Mouse (Mus musculus) left cerebral cortex, adult 8-10 months (tissue): ENCODE measurements around the gene Nudcd3. TPM values are rescaled to one million over a fixed set of nuclear protein-coding genes. Genes with fewer than 3 reads are reported as not detected.
A peak's percentile ranks its signal among the peaks of the same experiment; 100 is the strongest.

Experiments used
- DNase-seq, 2 experiments: peaks; one replicate each; pipeline ENCODE4 v3.0.0; 2022; ENCODE audit warnings: low spot score in 2 of 2
- total RNA-seq, 4 experiments: library from RNA; stranded (reverse); gene quantifications; 2 replicates each; pipeline ENCODE4 v1.2.4; 2022

Gene Nudcd3
- total RNA-seq, 4 experiments from 2014 or later: 138 to 154 (median 147) TPM

DNA sequence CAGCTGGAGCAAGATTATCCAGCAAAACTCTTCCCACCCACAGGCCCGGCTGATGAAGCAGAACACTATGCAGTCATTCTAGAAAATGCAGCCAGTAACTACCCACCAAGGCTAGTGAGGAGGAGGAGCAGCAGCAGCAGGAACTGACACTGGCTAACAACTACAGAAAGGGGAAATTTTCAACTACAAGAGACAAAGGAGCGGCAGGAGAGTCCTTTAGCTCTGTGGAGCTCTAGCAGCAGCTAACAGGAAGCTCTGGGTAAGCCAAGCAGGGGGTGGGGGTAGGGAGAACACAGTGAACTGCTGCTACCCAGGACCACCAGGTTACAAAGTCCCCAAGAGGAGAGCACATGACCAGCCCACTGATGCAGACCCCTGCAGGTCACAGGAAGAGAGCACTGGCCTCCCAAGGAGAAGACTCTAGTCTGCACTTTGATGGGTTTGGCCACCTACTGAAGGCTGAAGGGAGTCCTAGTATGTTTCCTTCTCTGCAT, 21.5 kb downstream of the Nudcd3 start:
- peak in 1 of 2 experiments; percentile 67 for DNase-seq

DNA sequence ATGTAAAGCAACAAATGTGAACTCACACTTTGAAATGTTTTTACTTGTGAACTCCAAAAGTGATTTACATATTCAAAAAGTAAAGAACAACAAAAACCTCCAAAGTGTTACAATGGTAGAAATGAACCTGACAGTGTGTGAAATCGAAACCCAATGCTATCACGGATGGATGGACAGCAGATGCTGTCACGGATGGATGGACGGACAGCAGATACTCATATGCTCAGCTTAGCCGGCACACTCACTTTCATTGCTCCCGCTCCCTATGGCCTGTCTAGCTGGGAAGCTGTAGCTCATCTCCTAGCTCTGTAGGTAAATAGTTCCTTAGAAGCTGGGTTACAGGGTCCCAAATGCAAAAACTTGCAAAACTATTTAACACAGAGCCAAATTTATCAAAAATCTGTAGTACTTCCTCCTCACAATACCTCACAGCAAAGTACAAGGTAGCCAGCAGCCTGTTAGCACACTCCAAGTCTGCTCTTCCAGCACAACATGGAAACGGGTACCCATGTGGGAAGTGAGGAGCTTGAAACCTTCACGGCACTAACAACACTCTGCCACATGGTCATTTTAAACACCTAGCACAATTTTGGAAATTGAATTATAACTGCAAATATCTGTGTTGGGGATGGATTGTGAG, 22.3 kb downstream of the Nudcd3 start:
- DNase-seq: no peak

DNA sequence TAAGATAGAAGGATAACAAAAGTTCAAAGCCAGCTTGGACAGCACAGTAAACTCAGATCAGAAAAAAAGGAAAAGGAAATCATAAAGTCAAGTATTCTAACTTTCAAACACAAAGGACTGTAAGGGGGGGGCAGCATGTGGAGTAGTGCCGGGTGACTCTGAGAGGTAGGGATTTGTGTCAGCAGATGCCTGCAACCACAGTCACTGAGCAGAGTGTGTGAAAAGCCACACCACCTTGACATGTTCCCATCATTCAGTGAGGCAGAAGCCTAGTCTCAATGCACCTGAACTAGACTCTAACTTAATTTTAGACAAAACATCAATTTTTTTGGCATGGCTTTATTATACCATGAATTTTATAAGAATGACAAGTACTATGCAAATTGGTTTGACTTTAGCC, 24.7 kb downstream of the Nudcd3 start:
- DNase-seq: no peak

DNA sequence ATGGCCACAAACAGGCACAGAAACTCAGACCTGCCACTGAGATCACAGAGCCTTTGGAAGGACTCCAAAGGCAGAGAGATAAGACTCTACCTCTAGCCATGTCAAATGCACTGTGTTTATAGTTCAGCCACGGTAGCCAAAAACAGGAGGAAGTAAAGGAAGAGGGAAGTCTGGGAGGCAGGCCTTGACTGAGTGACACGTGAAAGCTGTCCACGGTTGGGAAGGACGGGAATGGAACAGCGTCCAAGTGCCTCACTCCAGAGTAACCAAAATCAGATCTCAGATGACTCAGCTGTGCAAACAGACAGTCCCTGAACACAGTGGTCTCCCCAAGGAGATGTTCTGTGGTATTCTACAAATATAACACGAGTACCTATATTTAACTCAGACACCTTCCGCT, 25.5 kb downstream of the Nudcd3 start:
- DNase-seq: peak in 1 of 2 experiments; percentile 50

DNA sequence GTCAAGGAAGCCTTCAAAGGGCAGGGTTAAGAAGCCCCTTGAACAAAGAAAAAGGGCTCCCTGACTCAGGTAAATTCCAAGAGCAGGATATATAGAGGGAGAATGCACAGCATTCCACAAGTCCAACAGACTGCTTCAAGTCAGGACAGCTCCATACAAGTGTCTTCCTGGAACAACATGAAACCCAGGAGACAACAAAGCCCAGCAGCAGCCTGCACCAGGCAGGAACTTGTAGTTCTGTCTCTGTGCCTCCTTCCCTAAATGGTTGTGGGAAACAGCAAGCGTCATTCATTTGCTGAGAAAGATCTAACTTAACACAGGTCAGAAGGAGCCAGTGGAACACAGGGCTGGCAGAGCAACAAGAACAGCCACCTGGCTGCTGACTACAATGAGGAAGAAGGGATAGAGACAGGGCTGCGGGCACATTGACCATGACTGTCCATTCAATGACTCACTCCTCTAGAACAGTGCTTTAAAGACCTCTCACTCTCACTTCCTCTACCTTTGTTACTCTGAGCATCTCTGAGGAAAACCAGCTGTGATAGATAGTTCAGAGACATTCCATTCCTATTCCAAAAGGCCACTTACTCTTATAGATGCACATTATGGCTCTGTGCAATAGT, 31.1 kb downstream of the Nudcd3 start:
- no peak for DNase-seq

DNA sequence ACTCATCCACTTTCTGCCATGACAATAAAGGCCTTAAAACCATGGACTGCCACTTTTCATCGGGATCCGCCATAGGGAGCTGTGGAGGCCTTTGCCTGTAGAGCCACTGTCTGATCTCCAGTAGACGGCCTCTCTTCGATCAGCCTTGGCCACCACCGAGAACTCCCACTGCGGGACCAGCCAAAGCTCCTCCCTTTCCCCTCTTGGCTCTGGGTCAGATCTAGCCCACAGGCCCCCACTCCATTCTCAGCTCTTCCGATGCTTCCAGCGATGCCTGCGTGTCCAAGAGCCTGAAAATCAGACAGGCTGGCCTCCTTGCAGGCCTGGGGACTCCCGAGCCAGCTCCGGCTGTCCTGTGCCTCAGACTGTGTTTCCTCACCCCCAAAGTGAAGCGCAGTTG, 33.9 kb downstream of the Nudcd3 start:
- no peak for DNase-seq

DNA sequence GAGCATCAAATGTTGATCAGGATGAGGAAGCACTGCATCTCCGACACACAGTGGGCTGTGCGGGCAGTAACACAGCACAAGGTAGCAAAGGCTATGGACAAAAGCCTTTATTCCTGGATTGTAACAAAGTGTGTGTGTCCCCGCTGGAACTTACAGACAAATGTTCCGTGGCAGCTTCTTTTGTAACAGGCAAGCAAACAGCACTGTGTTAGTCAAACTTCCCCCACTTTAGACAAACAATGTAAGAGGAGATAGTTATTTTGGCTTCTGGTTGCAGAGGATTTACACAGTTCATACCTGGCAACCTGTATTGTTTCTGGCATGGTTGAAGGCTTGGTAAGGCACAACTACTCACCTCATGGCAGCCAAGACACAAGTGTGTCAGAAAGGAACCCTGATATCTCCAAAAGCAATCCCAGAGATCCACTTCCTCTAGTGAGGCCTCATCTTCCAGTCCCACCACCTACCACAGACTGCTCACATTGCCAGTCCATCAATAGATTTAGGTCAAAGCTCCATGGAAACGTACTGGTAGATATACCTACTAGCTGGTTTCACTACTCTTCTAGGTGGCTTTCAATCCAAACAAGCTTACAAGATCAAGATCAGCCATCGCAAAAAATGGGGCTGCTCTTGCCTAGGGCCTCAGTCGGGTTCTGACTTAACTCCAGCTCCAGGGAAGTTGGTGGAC, 34.7 kb downstream of the Nudcd3 start:
- no peak for DNase-seq

DNA sequence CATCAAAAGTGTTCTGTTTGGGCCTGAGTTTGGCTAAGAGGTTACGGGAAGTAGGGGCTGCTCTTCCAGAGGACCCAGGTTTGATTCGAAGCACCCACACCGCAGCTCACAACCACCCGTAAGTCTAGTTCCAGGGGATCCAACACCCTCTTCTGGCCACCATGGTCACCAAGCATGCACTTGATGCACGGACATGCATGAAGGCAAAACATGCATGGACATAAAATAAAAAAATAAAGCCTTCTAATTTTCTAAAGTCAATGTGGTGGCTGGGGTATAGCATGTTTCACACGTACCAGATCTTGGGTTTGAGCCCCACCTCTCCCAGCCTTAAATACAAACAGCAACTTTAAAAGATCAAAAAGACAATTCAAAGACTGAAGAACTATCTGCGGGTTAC, 35.4 kb downstream of the Nudcd3 start:
- DNase-seq: no peak

DNA sequence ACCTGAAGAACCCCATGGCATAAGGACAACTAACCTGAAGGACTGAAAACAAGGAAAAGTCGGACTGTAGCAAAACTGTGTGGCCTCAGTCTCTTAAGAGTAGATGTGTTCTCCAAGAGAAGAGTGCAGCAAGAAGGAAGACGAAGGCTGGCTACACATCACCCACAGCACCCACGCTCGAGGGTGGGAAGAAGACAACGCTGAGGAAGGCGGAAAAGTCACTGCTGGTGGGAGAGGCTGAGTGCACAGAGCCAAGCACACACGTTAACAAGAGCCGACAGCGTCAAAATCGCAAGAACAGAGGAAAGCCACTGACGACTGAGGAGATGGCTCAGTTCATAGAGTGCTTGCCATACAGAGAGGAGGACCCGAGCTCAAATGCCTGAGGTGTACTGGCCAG, 36.5 kb downstream of the Nudcd3 start:
- DNase-seq: no peak

DNA sequence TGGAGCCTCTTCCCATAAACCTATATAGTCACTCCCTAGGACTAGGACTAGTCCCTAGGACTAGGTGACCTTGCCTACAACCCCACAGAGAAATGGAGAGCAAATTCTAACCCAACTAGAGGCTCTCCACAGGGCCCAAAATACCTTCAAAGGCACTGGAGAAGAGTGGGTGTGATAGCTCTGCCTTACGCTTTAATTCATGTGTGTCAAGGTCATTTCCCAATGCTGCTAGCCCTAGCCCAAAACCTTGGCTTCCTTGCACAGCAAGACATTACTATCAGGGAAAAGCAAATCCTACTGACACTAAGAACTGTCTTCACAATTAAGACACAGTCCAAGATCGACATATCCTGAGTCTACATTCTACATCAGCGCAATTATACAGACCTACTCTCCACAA, 37.2 kb downstream of the Nudcd3 start:
- DNase-seq: no peak

DNA sequence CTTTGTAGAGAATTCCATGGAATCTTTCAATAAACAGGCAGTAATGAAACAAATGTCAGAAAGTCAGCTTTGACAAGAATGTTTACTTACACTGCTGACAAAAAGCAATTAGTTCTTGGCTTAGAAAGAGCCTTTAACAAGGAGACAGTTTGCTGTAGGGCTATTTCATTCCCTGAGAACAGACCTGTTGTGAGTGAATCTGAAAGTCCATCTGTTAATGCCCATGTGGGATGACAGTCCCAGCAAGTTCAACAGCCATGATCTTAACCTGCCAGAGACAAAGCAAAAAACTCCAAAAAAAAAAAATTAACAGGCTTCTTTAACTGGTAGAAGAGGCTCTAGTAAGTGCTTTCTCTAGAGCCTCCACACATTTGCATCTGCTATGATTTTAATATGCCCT, 38.7 kb downstream of the Nudcd3 start:
- no peak for DNase-seq

DNA sequence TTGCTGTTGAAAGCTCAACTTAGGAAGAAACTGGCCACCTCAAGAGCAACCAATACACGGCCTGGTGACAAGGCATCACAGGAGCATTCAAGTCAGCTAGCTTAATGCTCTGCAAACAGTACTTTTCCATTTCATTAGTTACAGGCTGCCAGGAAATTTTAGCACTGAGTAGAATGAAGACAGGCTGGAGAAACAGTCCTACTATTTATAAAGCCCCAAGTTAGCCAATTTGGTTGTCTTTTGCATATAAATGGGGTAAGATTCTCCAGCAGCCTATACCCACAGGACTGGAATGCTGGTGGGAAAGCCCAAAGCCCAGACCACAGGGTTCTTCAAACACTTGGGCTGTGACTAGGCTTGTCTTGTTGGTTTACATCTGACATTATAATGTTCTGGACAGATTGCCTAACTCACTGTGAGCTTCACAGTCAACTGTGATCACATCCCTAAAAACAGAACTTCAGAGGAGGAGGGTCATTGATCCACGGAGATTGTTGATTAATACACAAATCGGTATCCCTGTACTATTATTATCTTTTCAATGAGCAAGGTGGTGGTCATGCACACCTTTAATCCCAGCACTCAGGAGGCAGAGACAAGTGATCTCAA, 39.4 kb downstream of the Nudcd3 start:
- DNase-seq: no peak

DNA sequence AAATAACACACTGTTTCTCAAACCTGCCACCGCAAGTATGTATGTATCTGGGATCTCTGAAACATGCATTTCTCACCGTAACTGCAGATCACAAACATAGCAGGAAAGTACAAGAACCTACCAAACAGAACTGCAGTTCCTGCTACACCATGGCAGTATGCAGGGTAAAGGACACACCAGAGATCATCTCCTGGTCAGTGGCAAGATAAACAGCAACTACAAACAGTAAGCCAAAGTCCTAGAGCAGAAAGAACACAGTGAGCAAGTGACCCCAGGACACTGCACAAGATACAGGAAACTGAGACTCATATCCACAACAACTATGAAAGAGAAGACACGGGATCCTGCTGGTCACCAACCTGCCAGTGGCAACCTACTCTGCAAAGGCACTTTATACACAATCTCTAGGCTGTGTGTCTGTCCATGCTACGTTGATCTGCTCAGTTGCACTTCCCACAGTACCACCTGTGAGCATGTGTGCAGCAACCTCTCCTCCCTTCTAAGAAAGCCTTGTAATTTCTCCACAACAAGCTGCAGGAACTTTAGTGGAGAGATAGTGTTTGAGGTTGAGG, 40.4 kb downstream of the Nudcd3 start:
- DNase-seq: no peak

DNA sequence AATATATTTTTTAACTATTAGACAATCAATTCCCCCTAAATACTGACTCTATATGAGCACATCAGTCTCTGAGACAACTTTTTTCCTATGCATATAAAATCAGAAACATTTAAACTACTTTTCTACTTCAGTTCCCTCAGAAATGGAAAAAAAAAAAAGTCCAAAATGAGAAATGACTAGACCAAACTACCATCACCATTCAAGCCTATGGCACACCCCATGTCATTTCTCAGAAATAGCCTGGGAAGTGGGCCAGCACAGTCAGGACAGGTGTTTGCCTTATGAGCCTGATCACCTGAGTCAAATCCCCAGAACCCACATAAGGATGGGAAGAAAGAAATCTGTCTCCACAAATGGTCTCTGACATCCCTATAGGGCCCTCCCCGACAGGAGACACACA, 41.7 kb downstream of the Nudcd3 start:
- no peak for DNase-seq

DNA sequence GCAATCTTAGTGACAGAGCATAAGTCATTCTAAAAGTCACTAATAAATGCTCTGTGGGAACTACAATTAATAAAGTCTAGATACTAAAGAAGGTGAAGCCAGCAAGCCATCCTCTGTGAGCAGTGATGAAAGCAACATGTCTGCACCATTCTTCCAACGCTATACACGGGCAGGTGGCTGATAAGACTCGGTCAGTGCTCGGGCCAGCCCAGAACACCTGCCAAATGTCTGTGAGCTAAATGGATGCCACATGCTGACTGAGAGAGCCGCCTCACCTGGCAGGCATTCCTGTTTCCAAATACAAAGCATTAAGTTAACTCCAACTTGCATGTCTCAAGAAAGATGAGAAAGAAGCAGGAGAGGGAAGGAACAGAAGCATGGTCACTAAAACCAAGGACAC, 43.1 kb downstream of the Nudcd3 start:
- no peak for DNase-seq

DNA sequence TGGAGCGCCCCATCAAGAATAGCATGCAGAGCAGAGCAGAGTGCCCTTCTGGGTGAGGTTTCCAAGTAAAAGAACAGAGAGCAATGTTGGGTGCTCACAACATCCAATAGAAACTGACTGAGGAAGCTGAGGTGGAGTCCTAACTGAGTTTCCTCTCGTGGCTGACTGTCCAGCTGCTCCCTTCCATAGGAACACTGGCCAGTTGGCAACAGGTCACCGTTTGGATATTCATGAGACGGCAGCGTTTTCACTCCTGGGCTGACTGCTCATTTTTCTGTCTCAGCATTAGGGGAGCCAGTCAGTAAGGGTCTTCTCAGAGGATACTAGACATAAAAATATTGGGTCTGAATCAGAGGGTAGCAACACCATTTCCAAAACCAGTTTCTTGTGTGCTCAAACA, 43.6 kb downstream of the Nudcd3 start:
- DNase-seq: no peak

DNA sequence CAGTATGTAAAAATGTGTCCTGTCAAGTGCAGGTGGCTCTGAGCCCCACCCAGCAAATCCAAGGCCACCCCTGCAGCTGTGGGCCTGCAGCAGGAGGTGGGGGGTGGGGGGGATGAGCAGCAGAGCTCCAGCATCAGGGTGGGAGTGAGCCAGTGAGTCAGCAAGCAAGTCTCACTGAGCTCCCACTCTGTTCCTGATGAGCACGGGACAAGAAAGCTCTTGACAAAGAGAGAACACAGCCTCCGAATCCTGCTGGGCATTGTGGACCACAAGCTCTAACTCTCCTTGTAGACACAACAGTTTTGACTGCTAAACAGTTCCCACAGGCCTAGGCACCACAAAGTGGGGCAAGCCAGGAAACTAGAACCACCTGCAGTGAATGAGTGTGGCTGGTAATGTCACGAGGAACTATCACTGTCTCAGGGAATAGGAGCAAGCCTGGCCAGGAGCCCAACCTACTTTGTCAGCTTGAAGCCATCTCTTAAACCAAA, 46.0 kb downstream of the Nudcd3 start:
- peak in 1 of 2 experiments; percentile 77 for DNase-seq

DNA sequence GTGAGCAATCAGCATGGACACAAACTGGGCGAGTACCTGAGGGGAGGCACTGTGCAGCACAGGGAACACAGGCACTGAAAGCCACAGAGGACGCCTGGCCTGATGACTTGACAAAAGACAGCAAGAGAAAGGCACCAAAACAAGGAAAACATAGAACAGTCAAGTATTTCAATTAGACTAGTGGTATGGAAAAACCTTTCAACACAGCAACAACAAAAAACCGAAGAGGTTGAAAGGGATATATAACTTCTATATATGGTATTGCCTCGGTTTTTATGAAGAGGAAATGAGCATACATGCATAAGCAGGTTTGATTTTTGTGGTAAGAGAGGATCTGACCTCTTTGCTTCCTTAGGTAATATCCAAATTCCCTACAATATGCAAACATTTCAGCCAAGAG, 47.4 kb downstream of the Nudcd3 start:
- no peak for DNase-seq

DNA sequence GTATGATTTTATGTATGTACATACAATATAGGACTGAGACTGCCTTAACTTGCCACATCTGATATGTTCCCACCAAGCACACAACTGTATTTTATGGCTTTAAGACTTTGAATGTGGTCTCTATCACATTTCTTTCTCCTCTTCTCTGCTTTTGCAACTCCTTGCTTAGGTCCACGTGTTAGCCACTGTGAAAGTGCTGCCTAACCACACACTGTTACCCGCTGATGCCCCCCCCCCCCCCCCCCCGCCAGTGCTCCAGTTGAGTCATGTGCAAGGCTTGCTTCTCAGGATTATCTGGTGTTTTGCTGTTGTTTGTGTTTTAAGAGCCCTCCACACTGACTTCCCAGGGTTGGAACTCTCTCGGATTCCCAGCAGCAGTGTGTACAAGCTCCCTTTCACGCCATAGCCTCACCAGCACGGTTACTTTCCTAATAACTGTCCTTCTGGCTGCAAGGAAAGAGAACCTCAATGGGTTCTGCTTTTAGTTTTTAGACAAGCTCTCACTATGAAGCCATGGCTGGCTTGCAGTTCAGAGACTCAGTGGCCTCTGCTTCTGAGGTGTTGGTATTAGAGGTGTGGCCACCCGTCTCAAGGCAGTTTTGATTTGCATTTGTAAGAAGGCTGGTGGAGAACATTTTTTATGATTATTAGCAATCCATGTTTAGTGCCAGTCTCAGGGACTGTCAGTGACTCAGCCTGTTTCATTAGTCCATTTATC, 61.8 kb downstream of the Nudcd3 start:
- DNase-seq: no peak

DNA sequence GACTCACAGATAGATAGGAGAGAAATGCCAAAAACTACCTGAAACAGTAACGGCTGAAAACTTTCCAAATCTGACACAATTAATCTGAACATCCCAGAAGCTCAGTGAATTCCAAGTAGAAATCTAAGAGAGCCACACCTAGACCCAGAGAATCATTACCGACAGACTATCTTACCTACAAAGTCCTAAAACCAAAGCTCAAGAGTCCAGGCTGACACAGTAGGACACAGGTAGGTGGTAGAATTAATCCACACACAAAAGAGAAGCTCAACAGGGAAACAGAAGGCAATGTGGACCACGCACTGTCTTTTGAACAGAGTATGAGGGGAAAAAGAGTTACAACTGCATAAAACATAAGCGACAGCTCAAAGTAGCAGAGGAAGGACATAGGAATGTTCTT, 67.3 kb downstream of the Nudcd3 start:
- no peak for DNase-seq

DNA sequence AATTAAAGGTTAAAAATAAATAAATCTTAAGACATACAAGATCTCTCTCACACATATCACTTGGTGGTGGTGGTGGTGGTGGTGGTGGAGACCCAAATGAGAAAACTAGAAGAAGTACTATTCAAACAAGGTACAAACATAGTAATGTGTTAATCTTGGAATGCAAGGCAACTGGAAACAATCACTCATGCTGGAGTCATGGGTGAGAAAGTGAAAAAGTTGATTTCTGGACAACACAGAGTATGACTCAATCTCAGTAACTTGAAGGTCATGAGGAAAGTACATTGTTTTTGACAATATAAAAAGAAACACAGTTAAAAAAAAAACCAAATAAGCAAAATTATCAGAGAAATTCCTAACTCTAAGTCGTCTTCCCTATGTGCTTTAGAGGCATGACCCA, 69.6 kb downstream of the Nudcd3 start:
- no peak for DNase-seq
